Mouse (Mus musculus) MEL (cell line): ENCODE measurements at regions not wholly inside any gene's neighbourhood (a gene's known extent, or its start where the extent isn't known, plus 50 kb on each side); places are given as distances from the start of the nearest gene placed in this dataset.

Source experiments
- DNase-seq: peaks from one replicate; pipeline ENCODE4 v3.0.0; 2011; ENCODE audit warnings: low read depth, low spot score
- H3K27ac ChIP-seq: 2 replicates; pipeline ENCODE4 v1.5.1; 2012; ENCODE audit warnings: low read depth, mild to moderate bottlenecking, control low read depth, low read length, moderate library complexity; ENCODE audit not compliant: control insufficient read depth
- H3K27me3 ChIP-seq, 2 experiments: fragments of 150-350 bp in 1 of 2; sonication (generic) in 1 of 2; 2 replicates each; pipeline ENCODE4 v1.6.1; 2012; ENCODE audit warnings: low read length in 2 of 2, mild to moderate bottlenecking in 2 of 2, improper control_type of control experiment in 1 of 2, moderate library complexity in 1 of 2; ENCODE audit not compliant: insufficient read depth in 2 of 2, control insufficient read depth in 1 of 2
- H3K36me3 ChIP-seq, 2 experiments: 2 replicates each; pipeline ENCODE4 v1.6.1; 2012 to 2014; ENCODE audit warnings: low read length in 2 of 2, improper control_type of control experiment in 1 of 2, inconsistent platforms in 1 of 2, mild to moderate bottlenecking in 1 of 2; ENCODE audit not compliant: insufficient read depth in 2 of 2, control insufficient read depth in 1 of 2
- H3K4me1 ChIP-seq, 2 experiments: fragments of 150-350 bp in 1 of 2; sonication (generic) in 1 of 2; 2 replicates each; pipeline ENCODE4 v1.6.1; 2012; ENCODE audit warnings: low read length in 2 of 2, improper control_type of control experiment in 1 of 2, mild to moderate bottlenecking in 1 of 2; ENCODE audit not compliant: insufficient read depth in 2 of 2, control insufficient read depth in 1 of 2
- H3K4me3 ChIP-seq, 2 experiments: fragments of 150-350 bp in 1 of 2; sonication (generic) in 1 of 2; 2 replicates each; pipeline ENCODE4 v1.5.1; 2012; ENCODE audit warnings: low read depth in 2 of 2, low read length in 2 of 2, mild to moderate bottlenecking in 2 of 2, moderate library complexity in 2 of 2, control low read depth in 1 of 2, improper control_type of control experiment in 1 of 2; ENCODE audit not compliant: control insufficient read depth in 1 of 2, insufficient read depth in 1 of 2
- H3K79me2 ChIP-seq: 2 replicates; pipeline ENCODE4 v1.6.1; 2012; ENCODE audit warnings: mild to moderate bottlenecking, low read length, moderate library complexity; ENCODE audit not compliant: control insufficient read depth, poor library complexity, insufficient read depth
- H3K9ac ChIP-seq: 2 replicates; pipeline ENCODE4 v1.6.1; 2012; ENCODE audit warnings: low read depth, mild to moderate bottlenecking, control low read depth, low read length, moderate library complexity; ENCODE audit not compliant: control insufficient read depth, poor library complexity, severe bottlenecking
- H3K9me3 ChIP-seq: fragments of 150-350 bp; sonication (generic); replicated peaks from 2 replicates; pipeline ENCODE4 v1.6.1; 2012; ENCODE audit warnings: mild to moderate bottlenecking, low read length, improper control_type of control experiment, moderate library complexity; ENCODE audit not compliant: insufficient read depth
- CHD2 ChIP-seq: IDR thresholded peaks from 2 replicates; pipeline ENCODE4 v1.6.1; 2011; ENCODE audit warnings: low read length, improper control_type of control experiment
- CTCF ChIP-seq, 3 experiments: IDR thresholded peaks in 2 of 3; conservative IDR thresholded peaks in 1 of 3; 2 replicates each; pipeline ENCODE4 v1.5.1; 2011 to 2012; ENCODE audit warnings: low read length in 3 of 3, low read depth in 2 of 3, mild to moderate bottlenecking in 2 of 3, improper control_type of control experiment in 1 of 3, inconsistent platforms in 1 of 3, mixed read lengths in 1 of 3, moderate library complexity in 1 of 3; ENCODE audit not compliant: control insufficient read depth in 1 of 3, insufficient read depth in 1 of 3, poor library complexity in 1 of 3, severe bottlenecking in 1 of 3
- ELF1 ChIP-seq: IDR thresholded peaks from 2 replicates; pipeline ENCODE4 v1.6.1; 2014; ENCODE audit warnings: low read depth, mild to moderate bottlenecking, inconsistent platforms, low read length, improper control_type of control experiment, moderate library complexity
- ETS1 ChIP-seq: IDR thresholded peaks from 2 replicates; pipeline ENCODE4 v1.6.1; 2012; ENCODE audit warnings: low read depth, mild to moderate bottlenecking, inconsistent platforms, low read length, improper control_type of control experiment, moderate library complexity
- GABPA ChIP-seq: IDR thresholded peaks from 2 replicates; pipeline ENCODE4 v1.6.1; 2012; ENCODE audit warnings: low read depth, mild to moderate bottlenecking, inconsistent platforms, low read length, improper control_type of control experiment, moderate library complexity
- HCFC1 ChIP-seq: IDR thresholded peaks from 2 replicates; pipeline ENCODE4 v1.6.1; 2012; ENCODE audit warnings: low read depth, mild to moderate bottlenecking, inconsistent platforms, low read length, improper control_type of control experiment, moderate library complexity
- JUND ChIP-seq: IDR thresholded peaks from 2 replicates; pipeline ENCODE4 v1.6.1; 2011; ENCODE audit warnings: low read depth, mild to moderate bottlenecking, improper control_type of control experiment, low read length
- KAT2A ChIP-seq: conservative IDR thresholded peaks from 2 replicates; pipeline ENCODE4 v1.6.1; 2012; ENCODE audit warnings: low read depth, low read length, improper control_type of control experiment, inconsistent platforms
- MAFK ChIP-seq: IDR thresholded peaks from 2 replicates; pipeline ENCODE4 v1.6.1; 2011; ENCODE audit warnings: low read depth, mild to moderate bottlenecking, low read length, improper control_type of control experiment, borderline replicate concordance
- MAX ChIP-seq: IDR thresholded peaks from 2 replicates; pipeline ENCODE4 v1.6.1; 2011; ENCODE audit warnings: low read length, improper control_type of control experiment
- MAZ ChIP-seq: IDR thresholded peaks from 2 replicates; pipeline ENCODE4 v1.6.1; 2012; ENCODE audit warnings: low read depth, mild to moderate bottlenecking, inconsistent platforms, low read length, improper control_type of control experiment
- MYC ChIP-seq: IDR thresholded peaks from 2 replicates; pipeline ENCODE4 v1.6.1; 2011; ENCODE audit warnings: low read depth, mild to moderate bottlenecking, low read length, improper control_type of control experiment, moderate library complexity
- NRF1 ChIP-seq: IDR thresholded peaks from 2 replicates; pipeline ENCODE4 v1.6.1; 2014; ENCODE audit warnings: low read depth, mild to moderate bottlenecking, inconsistent platforms, low read length, improper control_type of control experiment, moderate library complexity; ENCODE audit not compliant: poor library complexity, insufficient read depth, severe bottlenecking
- POLR2A ChIP-seq, 2 experiments: IDR thresholded peaks; 2 replicates each; pipeline ENCODE4 v1.6.1; 2011 to 2012; ENCODE audit warnings: low read length in 2 of 2, mild to moderate bottlenecking in 2 of 2, control low read depth in 1 of 2, improper control_type of control experiment in 1 of 2, low read depth in 1 of 2, moderate library complexity in 1 of 2; ENCODE audit not compliant: control insufficient read depth in 1 of 2, insufficient read depth in 1 of 2, poor library complexity in 1 of 2
- POLR2AphosphoS2 ChIP-seq: IDR thresholded peaks from 2 replicates; pipeline ENCODE4 v1.6.1; 2011; ENCODE audit warnings: low read length, improper control_type of control experiment
- RCOR1 ChIP-seq: IDR thresholded peaks from 2 replicates; pipeline ENCODE4 v1.6.1; 2012; ENCODE audit warnings: low read depth, mild to moderate bottlenecking, inconsistent platforms, low read length, improper control_type of control experiment
- TAL1 ChIP-seq: IDR thresholded peaks from 2 replicates; pipeline ENCODE4 v1.6.1; 2012; ENCODE audit warnings: mild to moderate bottlenecking, inconsistent platforms, low read length, moderate library complexity, mixed read lengths
- TCF12 ChIP-seq: IDR thresholded peaks from 2 replicates; pipeline ENCODE4 v1.6.1; 2014; ENCODE audit warnings: low read depth, mild to moderate bottlenecking, inconsistent platforms, low read length, improper control_type of control experiment, moderate library complexity
- USF2 ChIP-seq, 2 experiments: IDR thresholded peaks; 2 replicates each; pipeline ENCODE4 v1.6.1; 2011 to 2012; ENCODE audit warnings: improper control_type of control experiment in 2 of 2, low read length in 2 of 2, borderline replicate concordance in 1 of 2, inconsistent platforms in 1 of 2, low read depth in 1 of 2, mild to moderate bottlenecking in 1 of 2; ENCODE audit not compliant: insufficient read depth in 1 of 2
- ZC3H11A ChIP-seq: IDR thresholded peaks from 2 replicates; pipeline ENCODE4 v1.6.1; 2012; ENCODE audit warnings: low read depth, mild to moderate bottlenecking, inconsistent platforms, low read length, improper control_type of control experiment
- ZKSCAN1 ChIP-seq: IDR thresholded peaks from 2 replicates; pipeline ENCODE4 v1.6.1; 2012; ENCODE audit warnings: low read depth, mild to moderate bottlenecking, inconsistent platforms, low read length, improper control_type of control experiment, moderate library complexity
- ZMIZ1 ChIP-seq: IDR thresholded peaks from 2 replicates; pipeline ENCODE4 v1.6.1; 2012; ENCODE audit warnings: low read depth, mild to moderate bottlenecking, inconsistent platforms, low read length, improper control_type of control experiment, moderate library complexity

- H3K9me3 ChIP-seq: no peaks in the 10 kb centered on the region
- H3K36me3 ChIP-seq: no peaks in the 10 kb centered on the region
- DNase-seq: no peak
- H3K79me2 ChIP-seq: no peaks in the 10 kb centered on the region
- TF ChIP-seq GABPA: no peak
- no peak for TF ChIP-seq KAT2A
- TF ChIP-seq ZC3H11A: no peak
- no peak for TF ChIP-seq JUND
- no peak for TF ChIP-seq CHD2
- TF ChIP-seq MAZ: no peak
- no peak for TF ChIP-seq POLR2A (IDR thresholded peaks at IDR 0.05; ENCODE audit: control insufficient read depth in 1 of 2, insufficient read depth in 1 of 2, low read depth in 1 of 2, low read length in 2 of 2, poor library complexity in 1 of 2)
- TF ChIP-seq HCFC1: no peak
- no peak for TF ChIP-seq NRF1
- TF ChIP-seq, all 39 proteins: peak for 0
- Histone ChIP-seq H3K27ac (no peak overlapping the region), H3K4me1 (peaks cover 0 to 3% of the 10 kb centered on the region in 2 experiments; a peak in 1 of 4 replicates), H3K9ac (no peak overlapping the region), H3K27me3 (no peaks in the 10 kb centered on the region), H3K4me3 (no peak overlapping the region)
Observed at GRCm38 (mm10) chr16:50000805-50001204, 200.5 kb downstream of the Cd47 start.

GRCm38 (mm10) chr16:50001662-50002455, 201.5 kb downstream of the Cd47 start:
- no peak overlapping the region for H3K27ac ChIP-seq
- no peaks in the 10 kb centered on the region for H3K79me2 ChIP-seq
- no peak overlapping the region for H3K9ac ChIP-seq
- peaks cover 0 to 3% of the 10 kb centered on the region in 2 experiments; a peak in 1 of 4 replicates for H3K4me1 ChIP-seq
- H3K27me3 ChIP-seq: no peaks in the 10 kb centered on the region
- TF ChIP-seq GABPA: no peak
- TF ChIP-seq CTCF (IDR thresholded peaks at IDR 0.05 in 2 of 3, conservative IDR thresholded peaks at IDR 0.05 in 1 of 3; ENCODE audit: control insufficient read depth in 1 of 3, insufficient read depth in 1 of 3, low read depth in 2 of 3, low read length in 3 of 3, poor library complexity in 1 of 3, severe bottlenecking in 1 of 3): no peak
- TF ChIP-seq MYC: no peak
- TF ChIP-seq CHD2: no peak
- no peak for TF ChIP-seq MAX
- no peak for TF ChIP-seq USF2 (IDR thresholded peaks at IDR 0.05; ENCODE audit: borderline replicate concordance in 1 of 2, insufficient read depth in 1 of 2, low read depth in 1 of 2, low read length in 2 of 2)
- TF ChIP-seq POLR2AphosphoS2: no peak
- no peak for TF ChIP-seq ELF1
- no peak for TF ChIP-seq MAFK
- TF ChIP-seq HCFC1: no peak
- no peak for TF ChIP-seq ZMIZ1
- no peak for TF ChIP-seq ETS1
- TF ChIP-seq ZKSCAN1: no peak
- TF ChIP-seq TAL1: no peak
- TF ChIP-seq NRF1: no peak
- no peak for TF ChIP-seq RCOR1
- no peak for TF ChIP-seq TCF12
- no peak for TF ChIP-seq JUND
- TF ChIP-seq, all 39 proteins: peak for 0
- no peaks in the 10 kb centered on the region for H3K9me3 ChIP-seq
- DNase-seq: no peak
- no peaks in the 10 kb centered on the region for H3K36me3 ChIP-seq
- H3K4me3 ChIP-seq: no peak overlapping the region
